Mouse (Mus musculus) cerebral cortex, adult 2 months (tissue): Measurements from ENCODE around the gene Cdk8.

ENCODE experiments used
- WGBS: fragments of 180-500 bp; shearing (Covaris S2); methylation state at CpG from one replicate; pipeline ENCODE4 v1.1.7; 2018; 5-methylcytosine and 5-hydroxymethylcytosine counted together

Cdk8 gene

DNA sequence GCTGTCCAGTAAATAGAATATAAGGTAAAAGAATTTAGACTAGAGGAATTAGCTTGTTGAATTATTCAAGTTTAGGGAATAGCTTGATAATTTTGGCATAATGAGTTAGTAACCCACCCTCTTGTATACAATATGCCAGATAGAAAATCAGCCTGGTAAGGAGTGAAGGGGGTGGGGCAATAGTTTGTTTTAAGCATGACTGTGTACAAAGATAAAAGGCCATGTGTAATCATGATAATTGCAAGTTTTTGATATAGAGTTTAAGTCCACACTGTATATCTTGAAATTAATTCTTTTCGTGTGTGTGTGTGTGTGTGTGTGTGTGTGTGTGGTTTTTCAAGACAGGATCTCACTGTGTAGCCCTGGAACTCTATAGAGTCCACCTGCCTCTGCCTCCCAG is 3.3 kb downstream of the Cdk8 start:
- 72% methylated on average over 1 of the region's 1 CpGs for WGBS

- 82% methylated on average over 10 of the region's 10 CpGs for WGBS
Measured at GRCm38 (mm10) chr5:146238274-146238673, 7.2 kb downstream of the Cdk8 start.

GRCm38 (mm10) chr5:146240771-146241170 is 9.7 kb downstream of the Cdk8 start:
- WGBS: 89% methylated on average over 2 of the region's 2 CpGs

DNA sequence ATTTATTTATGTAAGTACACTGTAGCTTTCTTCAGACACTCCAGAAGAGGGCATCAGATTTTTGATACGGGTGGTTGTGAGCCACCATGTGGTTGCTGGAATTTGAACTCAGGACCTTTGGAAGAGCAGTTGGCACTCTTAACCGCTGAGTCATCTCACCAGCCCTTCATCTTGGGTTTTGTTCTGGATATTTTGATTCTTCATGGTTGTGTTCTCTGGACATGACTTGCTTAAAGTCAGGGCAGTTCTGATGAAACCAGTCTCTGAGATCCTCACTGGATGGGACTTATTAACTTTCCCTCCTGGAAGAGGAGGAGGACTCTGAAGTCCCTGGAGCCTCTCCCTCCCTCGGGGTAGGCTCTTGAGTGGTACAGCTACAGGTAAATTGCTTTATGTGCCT is 10.2 kb downstream of the Cdk8 start:
- 90% methylated on average over 3 of the region's 3 CpGs for WGBS

DNA sequence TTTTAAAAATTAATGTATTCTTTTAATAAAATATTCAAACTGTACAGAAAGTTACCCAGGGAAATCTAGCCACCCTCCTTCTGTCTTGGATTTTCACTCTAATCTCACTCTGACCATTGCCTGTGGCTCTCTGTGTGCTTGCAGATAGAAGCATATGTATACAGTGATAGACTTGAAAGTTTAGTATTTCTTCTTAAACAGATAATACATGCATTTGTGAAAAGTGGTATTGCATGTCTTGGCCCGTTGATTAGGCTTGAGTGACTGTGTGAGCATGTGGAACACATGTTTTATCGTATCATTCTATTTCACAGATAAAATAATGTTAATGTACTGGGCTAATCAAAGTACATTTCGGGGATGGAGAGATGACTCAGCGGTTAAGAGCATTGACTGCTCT is 14.2 kb downstream of the Cdk8 start:
- WGBS: 97% methylated on average over 4 of the region's 4 CpGs

- WGBS: 86% methylated on average over 7 of the region's 7 CpGs
Measured at GRCm38 (mm10) chr5:146245646-146246370, 14.8 kb downstream of the Cdk8 start.

GRCm38 (mm10) chr5:146246386-146246785 is 15.4 kb downstream of the Cdk8 start:
- WGBS: 100% methylated on average over 1 of the region's 1 CpGs

- WGBS: 47% methylated on average over 5 of the region's 5 CpGs
Measured at GRCm38 (mm10) chr5:146247709-146248108, 16.7 kb downstream of the Cdk8 start.

DNA sequence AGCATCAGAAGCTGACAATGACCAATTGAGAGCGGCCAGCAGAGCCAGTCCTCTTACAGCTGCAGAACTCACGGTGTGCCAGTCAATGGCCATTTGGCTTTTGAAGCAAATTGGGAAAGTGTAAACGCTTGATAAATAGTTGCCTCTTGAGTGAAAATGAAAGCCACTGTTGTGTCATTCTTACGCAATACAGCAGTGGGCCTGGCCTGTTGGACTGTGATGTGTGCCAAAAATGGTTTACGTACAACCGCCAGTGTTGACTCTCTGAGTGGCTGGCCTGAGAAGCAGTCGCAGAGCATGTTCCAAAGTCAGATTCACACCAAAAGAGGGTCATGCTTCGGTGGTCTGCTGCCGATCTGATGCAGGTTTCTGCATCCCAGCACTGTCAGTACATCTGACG is 17.7 kb downstream of the Cdk8 start:
- WGBS: 66% methylated on average over 10 of the region's 10 CpGs

GRCm38 (mm10) chr5:146250369-146251075 is 19.5 kb downstream of the Cdk8 start:
- WGBS: 90% methylated on average over 12 of the region's 12 CpGs

DNA sequence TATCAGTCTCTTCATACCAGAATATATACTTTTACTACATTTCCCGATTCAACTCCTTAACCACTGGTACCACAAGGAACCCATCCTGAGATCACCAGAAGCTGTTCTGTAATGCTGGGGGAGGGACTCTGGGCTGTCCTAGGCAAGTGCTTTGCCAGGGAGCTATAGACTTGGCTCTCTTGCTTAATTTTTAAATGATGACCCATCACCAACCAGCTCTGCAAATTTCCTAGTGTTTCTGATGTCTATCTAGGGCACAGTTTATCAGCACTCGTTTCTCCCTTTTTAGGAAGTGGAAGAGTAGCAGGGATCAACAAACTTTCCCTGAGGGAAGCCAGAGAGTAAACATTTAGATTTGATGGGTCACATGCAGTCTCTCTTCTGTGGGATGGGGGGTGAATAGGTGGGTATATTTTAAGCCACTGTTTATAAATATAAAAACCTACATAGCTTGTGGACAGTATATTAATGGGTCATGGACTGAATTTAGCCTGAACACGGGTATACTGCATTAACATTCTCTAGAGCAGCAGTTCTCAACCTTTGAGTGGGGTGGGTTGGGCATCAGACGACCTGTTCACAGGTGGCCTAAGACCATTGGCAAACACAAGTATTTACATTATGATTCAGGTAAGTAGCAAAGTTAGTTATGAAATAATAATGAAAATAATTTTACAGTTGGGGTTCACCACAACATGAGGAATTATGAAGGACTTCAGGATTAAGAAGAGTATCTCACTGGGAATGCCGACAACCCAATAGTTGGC is 20.8 kb downstream of the Cdk8 start:
- WGBS: 82% methylated on average over 5 of the region's 5 CpGs

DNA sequence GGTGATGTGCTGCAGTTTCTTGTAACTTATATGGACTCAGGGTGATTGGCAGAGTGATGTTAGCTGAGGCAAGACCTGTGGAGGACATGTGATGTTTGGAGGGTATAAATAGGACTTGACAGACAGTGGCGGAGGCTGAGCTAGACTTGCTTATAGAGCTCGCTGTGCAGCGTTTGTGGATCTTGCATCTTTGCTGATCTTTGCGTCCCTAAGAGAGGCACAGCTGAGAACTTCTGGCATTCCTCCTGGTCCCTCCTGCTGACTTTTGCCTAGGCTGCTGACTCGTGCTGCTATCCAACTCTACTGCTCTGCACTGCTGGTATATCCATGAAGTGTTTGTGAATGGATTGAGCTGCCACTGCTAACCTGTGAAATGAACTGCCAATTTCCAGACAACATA is 22.6 kb downstream of the Cdk8 start:
- WGBS: 37% methylated on average over 5 of the region's 5 CpGs

GRCm38 (mm10) chr5:146260003-146260402 is 29.0 kb downstream of the Cdk8 start:
- 70% methylated on average over 9 of the region's 9 CpGs for WGBS

DNA sequence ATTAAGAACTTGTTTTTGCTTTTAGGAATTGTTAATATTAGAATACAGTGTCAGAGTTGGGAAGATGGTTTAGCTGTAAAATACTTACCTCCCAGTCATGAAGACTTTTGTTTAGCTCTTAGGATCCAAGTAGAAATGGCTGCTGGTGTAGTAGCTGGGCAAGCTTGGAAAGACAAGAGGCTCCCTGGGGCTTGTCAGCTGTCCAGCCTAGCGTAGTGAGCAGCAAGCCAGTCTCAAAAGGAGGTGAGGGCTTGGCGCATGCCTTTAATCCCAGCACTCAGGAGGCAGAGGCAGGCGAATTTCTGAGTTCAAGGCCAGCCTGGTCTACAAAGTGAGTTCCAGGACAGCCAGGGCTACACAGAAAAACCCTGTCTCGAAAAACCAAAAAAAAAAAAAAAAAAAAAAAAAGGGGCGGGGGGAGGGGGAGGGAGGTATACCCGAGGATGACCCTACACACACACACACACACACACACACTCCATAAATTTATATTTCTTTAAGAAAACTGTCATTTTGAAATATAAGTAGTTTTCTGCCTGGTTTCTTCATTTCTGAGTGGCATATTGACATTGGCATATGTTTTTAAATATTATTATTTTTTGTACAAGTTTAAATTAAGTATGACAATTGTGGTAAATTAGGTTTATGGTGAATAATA is 35.0 kb downstream of the Cdk8 start:
- 69% methylated on average over 6 of the region's 6 CpGs for WGBS

DNA sequence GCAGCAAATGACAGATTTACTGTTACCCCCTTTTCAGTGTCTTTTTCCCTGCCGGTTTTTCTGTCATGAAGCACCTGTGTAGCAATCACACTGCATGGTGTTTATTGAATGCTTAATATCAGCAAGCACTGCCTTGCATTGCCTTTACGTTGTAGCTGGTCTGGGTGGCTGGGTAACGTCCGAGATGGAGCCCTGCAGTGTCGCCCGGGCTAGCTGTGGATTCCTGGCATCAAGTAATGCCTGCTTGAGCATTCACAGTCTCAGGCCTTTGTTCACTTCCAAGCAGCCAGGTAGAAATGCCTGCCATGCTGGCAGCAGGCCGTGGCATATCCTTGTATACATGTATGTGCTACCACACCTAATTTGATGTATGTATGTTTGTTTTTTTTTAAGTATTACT is 36.7 kb downstream of the Cdk8 start:
- WGBS: 85% methylated on average over 7 of the region's 7 CpGs

- 92% methylated on average over 9 of the region's 9 CpGs for WGBS
Measured at GRCm38 (mm10) chr5:146270593-146270992, 39.6 kb downstream of the Cdk8 start.

DNA sequence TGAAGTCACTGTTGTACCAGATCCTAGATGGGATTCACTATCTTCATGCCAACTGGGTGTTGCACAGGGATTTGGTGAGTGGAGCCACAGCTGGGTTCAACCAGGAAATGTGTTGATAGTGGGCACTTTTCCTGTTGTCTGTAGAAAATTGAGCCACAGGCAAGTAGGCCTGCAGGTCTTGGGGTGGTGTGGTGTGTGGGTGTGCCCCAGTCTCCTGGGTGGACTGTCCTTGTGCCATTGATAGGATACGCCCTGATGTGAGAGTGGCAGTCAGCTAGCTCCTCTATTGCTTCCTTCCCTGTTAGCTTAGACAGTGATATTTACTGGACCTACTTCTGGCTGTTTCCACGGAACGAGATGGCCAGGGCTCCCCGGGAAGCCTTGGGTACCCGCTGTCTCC is 40.6 kb downstream of the Cdk8 start:
- 91% methylated on average over 5 of the region's 5 CpGs for WGBS

DNA sequence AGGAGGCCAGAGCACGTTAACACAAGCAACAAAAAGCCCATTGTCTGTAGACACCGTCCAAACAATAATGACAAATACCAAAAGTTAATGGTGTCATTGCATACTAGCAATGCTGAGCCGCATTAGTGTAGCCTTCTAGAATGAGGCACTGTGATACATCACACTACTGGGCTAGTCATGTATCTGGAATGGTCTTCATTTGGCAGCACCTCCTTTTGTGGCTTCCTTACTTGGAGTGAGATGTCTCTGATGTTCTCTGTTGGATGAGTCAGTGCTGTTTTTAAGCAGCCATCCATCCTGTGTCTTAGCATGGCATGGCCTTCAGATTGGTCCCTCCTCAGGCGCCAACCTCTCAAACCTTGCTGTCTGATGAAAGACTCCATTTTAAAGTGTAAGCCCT is 42.1 kb downstream of the Cdk8 start:
- 80% methylated on average over 4 of the region's 4 CpGs for WGBS

DNA sequence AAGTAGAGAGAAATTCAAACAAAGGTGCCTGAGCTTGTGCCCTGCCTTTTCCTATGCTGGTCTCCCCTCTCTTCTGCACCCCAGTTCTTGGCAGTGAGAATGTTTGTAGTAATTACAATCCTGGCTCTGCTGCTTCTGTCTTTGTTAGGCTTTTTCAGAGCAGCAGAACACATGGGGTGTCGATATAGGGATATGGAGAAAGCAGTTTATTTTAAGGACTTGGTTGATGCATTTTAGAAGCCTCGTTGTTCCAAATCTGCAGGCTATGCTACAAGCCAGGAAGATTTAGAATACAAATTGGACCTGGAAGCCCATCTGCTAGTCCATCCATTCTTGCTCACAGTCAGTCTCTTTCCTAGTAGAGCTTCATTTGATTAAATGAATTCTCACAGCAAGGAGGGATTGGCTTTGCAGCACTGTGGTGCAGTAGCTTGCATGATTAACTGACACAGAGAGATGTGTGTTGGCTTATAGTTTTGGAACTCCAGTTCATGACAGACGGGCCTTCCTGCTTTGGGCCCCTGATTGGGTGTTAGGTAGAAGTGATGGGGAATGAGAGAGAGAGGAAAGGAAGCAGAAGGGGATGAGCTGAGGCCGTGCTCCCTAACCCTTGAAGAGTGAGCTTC is 43.5 kb downstream of the Cdk8 start:
- WGBS: 41% methylated on average over 4 of the region's 4 CpGs

DNA sequence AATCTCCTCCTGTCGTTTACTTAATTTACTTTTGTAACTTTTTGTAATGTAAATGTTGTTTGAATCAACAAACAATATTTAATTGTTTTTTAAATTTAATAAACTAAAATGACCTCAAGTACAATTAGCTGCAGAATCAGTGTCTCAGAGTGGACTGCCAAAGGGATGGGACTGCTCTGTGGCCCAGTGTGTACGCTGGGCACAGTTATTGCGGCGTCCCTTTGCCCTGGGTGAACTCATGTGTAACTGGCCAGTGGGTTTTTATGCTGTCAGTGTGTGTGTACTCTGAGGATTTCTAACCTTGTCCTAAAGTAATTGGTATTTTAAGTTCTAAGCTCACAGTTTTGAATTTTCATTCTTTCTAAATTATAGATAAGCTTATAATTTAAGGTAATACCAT is 46.5 kb downstream of the Cdk8 start:
- 94% methylated on average over 4 of the region's 4 CpGs for WGBS

DNA sequence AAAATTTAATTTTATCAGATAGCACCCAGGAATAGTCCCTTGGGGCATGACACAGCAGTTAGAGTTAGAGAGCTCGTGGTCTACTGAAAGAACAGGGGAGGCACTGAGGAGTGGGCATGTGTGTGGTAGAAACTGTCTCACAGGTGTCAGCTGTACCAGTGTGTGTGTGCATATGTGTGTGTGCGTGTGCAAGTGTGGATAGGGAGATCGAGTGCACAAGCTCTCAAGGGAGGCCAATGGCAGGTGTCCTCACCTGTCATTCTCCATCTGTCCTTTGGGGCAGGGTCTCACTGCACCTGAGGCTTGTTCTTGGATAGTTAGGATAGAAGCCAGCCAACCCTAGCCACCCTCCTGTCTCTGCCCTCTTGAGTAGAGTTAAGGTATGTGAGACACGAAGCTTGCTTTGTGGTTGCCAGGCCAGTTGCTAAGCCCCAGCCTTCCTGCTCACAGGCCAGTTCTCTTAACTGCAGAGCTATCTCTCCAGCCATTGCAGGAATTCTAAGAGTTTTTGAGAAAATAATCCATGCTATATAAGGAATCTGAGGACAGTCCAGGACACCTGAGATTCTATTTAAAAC is 50.3 kb downstream of the Cdk8 start:
- WGBS: 76% methylated on average over 4 of the region's 4 CpGs
